Mouse (Mus musculus) liver, postnatal 0 days (tissue): ENCODE results near the gene Calm5.

Source experiments
- CTCF ChIP-seq: sonication (generic); IDR thresholded peaks from 2 replicates; pipeline ENCODE4 v1.5.1; 2016; ENCODE audit warnings: antibody characterized with exemption, low read depth
- EP300 ChIP-seq: IDR thresholded peaks from 2 replicates; pipeline ENCODE4 v1.6.1; 2016; ENCODE audit warnings: antibody characterized with exemption, low read depth, mild to moderate bottlenecking

DNA sequence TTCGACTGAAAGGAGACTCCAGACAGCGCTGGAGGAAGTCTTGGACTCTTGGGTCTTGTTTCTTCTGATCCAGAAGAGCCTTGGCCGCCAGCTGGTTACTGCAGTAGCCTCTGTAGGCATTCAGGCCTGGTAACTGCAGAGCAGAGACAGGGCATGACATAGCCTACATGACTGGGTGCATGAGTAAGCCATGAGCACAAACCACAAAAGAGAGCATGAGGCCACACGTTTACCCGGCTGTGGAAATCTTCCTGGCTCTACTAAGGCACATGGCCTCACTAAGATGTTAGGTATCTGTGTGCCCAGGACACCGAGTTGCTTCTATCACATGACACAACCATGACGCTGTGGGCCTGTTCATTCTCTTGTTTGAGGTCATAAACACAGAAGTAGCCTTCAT is 32.7 kb downstream of the Calm5 start:
- no peak for TF ChIP-seq CTCF
- TF ChIP-seq EP300, result no peak
